Mouse (Mus musculus): ENCODE measurements around the gene Fryl. TPM values are rescaled to one million over a fixed set of nuclear protein-coding genes. Genes with fewer than 3 reads are reported as not detected.
A peak's percentile ranks its signal among the peaks of the same experiment; 100 is the strongest.

The Fryl gene
- polyA plus RNA-seq, 1 experiment from 2014 or later, result 38.7 TPM

- peak; percentile 66 for ATAC-seq (ENCODE audit: insufficient number of reproducible peaks, low FRiP score)
- H3K4me1 ChIP-seq (replicated peaks), result peaks cover 32% of the 10 kb centered on the region
- H3K36me3 ChIP-seq, result peaks cover 10% of the 10 kb centered on the region; the same call in 1 of the 2 replicates
- WGBS, result 13% methylated on average over 8 of the region's 8 CpGs
- peaks cover 4% of the 10 kb centered on the region; the same call in 1 of the 2 replicates for H3K9me3 ChIP-seq (replicated peaks)
- H3K27ac ChIP-seq (ENCODE audit: poor library complexity, severe bottlenecking), result peak overlapping the region; percentile 86
- peak overlapping the region; percentile 53 for H3K4me2 ChIP-seq
- H3K27me3 ChIP-seq (replicated peaks), result no peaks in the 10 kb centered on the region
- H3K4me3 ChIP-seq, result no peak overlapping the region
- peak overlapping the region; percentile 53; the same call in 1 of the 2 replicates for H3K9ac ChIP-seq
These were observed 62.3 kb downstream of the Fryl start for GRCm38 (mm10) chr5:73194083-73194570.

GRCm38 (mm10) chr5:73193627-73194026, 62.8 kb downstream of the Fryl start:
- peaks cover 7% of the 10 kb centered on the region; the same call in 1 of the 2 replicates for H3K36me3 ChIP-seq
- H3K9me3 ChIP-seq (replicated peaks), result peaks cover 2% of the 10 kb centered on the region; the same call in 1 of the 2 replicates
- peak; percentile 68 for ATAC-seq (ENCODE audit: insufficient number of reproducible peaks, low FRiP score)
- no peak overlapping the region for H3K4me3 ChIP-seq
- H3K27ac ChIP-seq (ENCODE audit: poor library complexity, severe bottlenecking), result peak overlapping the region; percentile 86
- H3K4me2 ChIP-seq, result peak overlapping the region; percentile 53
- H3K9ac ChIP-seq, result peak overlapping the region; percentile 53; the same call in 1 of the 2 replicates
- 12% methylated on average over 10 of the region's 10 CpGs for WGBS
- no peaks in the 10 kb centered on the region for H3K27me3 ChIP-seq (replicated peaks)
- peaks cover 37% of the 10 kb centered on the region for H3K4me1 ChIP-seq (replicated peaks)

- WGBS, result 84% methylated on average over 13 of the region's 13 CpGs
- Histone ChIP-seq H3K4me1 (replicated peaks) (peaks cover 43% of the 10 kb centered on the region), H3K27me3 (replicated peaks) (no peaks in the 10 kb centered on the region), H3K36me3 (peaks cover 3% of the 10 kb centered on the region; the same call in 1 of the 2 replicates), H3K4me3 (no peak overlapping the region), H3K27ac (ENCODE audit: poor library complexity, severe bottlenecking) (peak overlapping the region; percentile 86), H3K4me2 (peak overlapping the region; percentile 53), H3K9ac (no peak overlapping the region), H3K9me3 (replicated peaks) (no peaks in the 10 kb centered on the region)
- no peak for ATAC-seq (ENCODE audit: insufficient number of reproducible peaks, low FRiP score)
These were observed 63.4 kb downstream of the Fryl start for GRCm38 (mm10) chr5:73192870-73193576.

- Histone ChIP-seq H3K36me3 (peaks cover 6% of the 10 kb centered on the region; the same call in 1 of the 2 replicates), H3K27me3 (replicated peaks) (no peaks in the 10 kb centered on the region), H3K9me3 (replicated peaks) (no peaks in the 10 kb centered on the region), H3K4me2 (peak overlapping the region; percentile 34; the same call in 1 of the 2 replicates), H3K4me1 (replicated peaks) (peaks cover 48% of the 10 kb centered on the region), H3K4me3 (peak overlapping the region; percentile 3; the same call in 1 of the 2 replicates), H3K27ac (ENCODE audit: poor library complexity, severe bottlenecking) (no peak overlapping the region), H3K9ac (no peak overlapping the region)
- WGBS, result 34% methylated on average over 11 of the region's 11 CpGs
- ATAC-seq (ENCODE audit: insufficient number of reproducible peaks, low FRiP score), result peak; percentile 85
These were observed 64.7 kb downstream of the Fryl start for GRCm38 (mm10) chr5:73191765-73192164.

GRCm38 (mm10) chr5:73190164-73190563, 66.3 kb downstream of the Fryl start:
- Histone ChIP-seq H3K27ac (ENCODE audit: poor library complexity, severe bottlenecking) (no peak overlapping the region), H3K9ac (no peak overlapping the region), H3K9me3 (replicated peaks) (no peaks in the 10 kb centered on the region), H3K27me3 (replicated peaks) (no peaks in the 10 kb centered on the region), H3K4me1 (replicated peaks) (peaks cover 51% of the 10 kb centered on the region), H3K4me2 (0 out of 2 replicates have a peak overlapping the region, but pooled peaks have one; percentile 3), H3K4me3 (peak overlapping the region; percentile 19; the same call in 1 of the 2 replicates), H3K36me3 (peaks cover 6% of the 10 kb centered on the region; the same call in 1 of the 2 replicates)
- no peak for ATAC-seq (ENCODE audit: insufficient number of reproducible peaks, low FRiP score)
- WGBS, result 76% methylated on average over 5 of the region's 5 CpGs

GRCm38 (mm10) chr5:73189443-73190160, 66.8 kb downstream of the Fryl start:
- WGBS, result 84% methylated on average over 9 of the region's 9 CpGs
- no peak for ATAC-seq (ENCODE audit: insufficient number of reproducible peaks, low FRiP score)
- no peaks in the 10 kb centered on the region for H3K27me3 ChIP-seq (replicated peaks)
- H3K4me1 ChIP-seq (replicated peaks), result peaks cover 48% of the 10 kb centered on the region
- 0 out of 2 replicates have a peak, but pooled peaks cover 3% of the 10 kb centered on the region for H3K36me3 ChIP-seq
- H3K4me3 ChIP-seq, result peak overlapping the region; percentile 19; the same call in 1 of the 2 replicates
- H3K27ac ChIP-seq (ENCODE audit: poor library complexity, severe bottlenecking), result no peak overlapping the region
- H3K9me3 ChIP-seq (replicated peaks), result no peaks in the 10 kb centered on the region
- H3K4me2 ChIP-seq, result peak overlapping the region; percentile 36
- no peak overlapping the region for H3K9ac ChIP-seq

- Histone ChIP-seq H3K4me1 (replicated peaks) (peaks cover 38% of the 10 kb centered on the region), H3K27me3 (replicated peaks) (no peaks in the 10 kb centered on the region), H3K27ac (ENCODE audit: poor library complexity, severe bottlenecking) (peak overlapping the region; percentile 60; the same call in 1 of the 2 replicates), H3K36me3 (peaks cover 3% of the 10 kb centered on the region; the same call in 1 of the 2 replicates), H3K4me3 (no peak overlapping the region; the same call in 1 of the 2 replicates), H3K4me2 (peak overlapping the region; percentile 8; the same call in 1 of the 2 replicates), H3K9ac (no peak overlapping the region), H3K9me3 (replicated peaks) (no peaks in the 10 kb centered on the region)
- WGBS, result 76% methylated on average over 7 of the region's 7 CpGs
- no peak for ATAC-seq (ENCODE audit: insufficient number of reproducible peaks, low FRiP score)
These were observed 67.8 kb downstream of the Fryl start for GRCm38 (mm10) chr5:73188576-73188975.

GRCm38 (mm10) chr5:73188164-73188563, 68.3 kb downstream of the Fryl start:
- Histone ChIP-seq H3K36me3 (peaks cover 3% of the 10 kb centered on the region; the same call in 1 of the 2 replicates), H3K4me1 (replicated peaks) (peaks cover 34% of the 10 kb centered on the region), H3K27me3 (replicated peaks) (no peaks in the 10 kb centered on the region), H3K4me3 (no peak overlapping the region; the same call in 1 of the 2 replicates), H3K9me3 (replicated peaks) (no peaks in the 10 kb centered on the region), H3K27ac (ENCODE audit: poor library complexity, severe bottlenecking) (peak overlapping the region; percentile 60; the same call in 1 of the 2 replicates), H3K4me2 (peak overlapping the region; percentile 8; the same call in 1 of the 2 replicates), H3K9ac (no peak overlapping the region)
- no peak for ATAC-seq (ENCODE audit: insufficient number of reproducible peaks, low FRiP score)
- WGBS, result 45% methylated on average over 5 of the region's 5 CpGs

GRCm38 (mm10) chr5:73186912-73187311, 69.5 kb downstream of the Fryl start:
- ATAC-seq (ENCODE audit: insufficient number of reproducible peaks, low FRiP score), result no peak
- H3K4me1 ChIP-seq (replicated peaks), result peaks cover 29% of the 10 kb centered on the region
- H3K36me3 ChIP-seq, result peaks cover 3% of the 10 kb centered on the region; the same call in 1 of the 2 replicates
- WGBS, result 92% methylated on average over 5 of the region's 5 CpGs
- no peak overlapping the region for H3K4me2 ChIP-seq
- no peaks in the 10 kb centered on the region for H3K27me3 ChIP-seq (replicated peaks)
- H3K9me3 ChIP-seq (replicated peaks), result no peaks in the 10 kb centered on the region
- no peak overlapping the region for H3K9ac ChIP-seq
- H3K27ac ChIP-seq (ENCODE audit: poor library complexity, severe bottlenecking), result no peak overlapping the region
- no peak overlapping the region for H3K4me3 ChIP-seq

- no peak for ATAC-seq (ENCODE audit: insufficient number of reproducible peaks, low FRiP score)
- Histone ChIP-seq H3K4me1 (replicated peaks) (peaks cover 21% of the 10 kb centered on the region), H3K36me3 (peaks cover 3% of the 10 kb centered on the region; the same call in 1 of the 2 replicates), H3K27ac (ENCODE audit: poor library complexity, severe bottlenecking) (no peak overlapping the region), H3K27me3 (replicated peaks) (no peaks in the 10 kb centered on the region), H3K9ac (no peak overlapping the region), H3K9me3 (replicated peaks) (no peaks in the 10 kb centered on the region), H3K4me3 (no peak overlapping the region), H3K4me2 (no peak overlapping the region)
- 80% methylated on average over 4 of the region's 4 CpGs for WGBS
These were observed 71.0 kb downstream of the Fryl start for GRCm38 (mm10) chr5:73185424-73185823.
